Mouse (Mus musculus) ES-E14 (cell line): ENCODE measurements around the gene Dpm2.

ENCODE experiments used
- HCFC1 ChIP-seq: IDR thresholded peaks from 2 replicates; pipeline ENCODE4 v1.6.1; 2012; ENCODE audit warnings: low read length, inconsistent platforms, borderline replicate concordance; ENCODE audit not compliant: insufficient read depth
- MAFK ChIP-seq: IDR thresholded peaks from 2 replicates; pipeline ENCODE4 v1.6.1; 2014; ENCODE audit warnings: mild to moderate bottlenecking, low read depth, low read length, inconsistent platforms; ENCODE audit not compliant: insufficient read depth
- ZC3H11A ChIP-seq: IDR thresholded peaks from 2 replicates; pipeline ENCODE4 v1.6.1; 2012; ENCODE audit warnings: low read depth, mild to moderate bottlenecking, inconsistent platforms, low read length, borderline replicate concordance

DNA sequence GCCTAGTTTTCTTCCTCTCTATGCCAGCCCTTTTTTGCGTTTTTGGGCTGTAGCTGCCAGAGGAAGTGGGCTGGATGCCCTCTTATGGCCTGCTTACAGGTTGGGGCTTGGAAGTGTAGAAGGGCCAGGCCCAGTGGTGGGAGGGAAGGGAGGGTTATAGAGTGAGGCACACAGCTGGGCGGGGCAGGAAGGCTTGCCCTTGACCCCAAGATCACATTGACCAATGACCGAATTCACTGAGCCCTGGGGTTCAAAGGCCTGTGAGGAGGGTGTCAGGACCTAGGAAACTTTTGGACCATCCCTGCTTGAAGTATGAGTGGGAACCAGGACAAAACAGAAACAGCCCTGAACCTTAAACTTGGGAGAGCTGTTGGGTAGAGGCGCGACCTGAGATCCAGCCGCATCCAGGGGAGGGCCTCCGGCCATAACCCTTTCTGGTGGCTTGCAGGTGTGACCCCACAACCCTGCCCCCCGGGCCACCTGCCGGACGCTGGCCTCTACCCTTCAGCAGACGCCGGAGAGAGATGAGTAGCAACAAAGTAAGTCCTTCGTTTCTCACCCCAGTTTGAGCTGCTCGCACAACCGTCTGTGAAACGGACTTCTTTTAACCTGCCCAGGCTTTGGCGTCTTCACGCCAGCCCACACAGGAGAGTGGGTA lies 38.2 kb downstream of the Dpm2 start:
- TF ChIP-seq MAFK = no peak
- no peak for TF ChIP-seq HCFC1
- TF ChIP-seq ZC3H11A = no peak
